Mouse (Mus musculus) CD4-positive, CD25-positive, alpha-beta regulatory T cell, adult 9 weeks (primary cell): ENCODE results near the gene Ppil2. TPM values are rescaled to one million over a fixed set of nuclear protein-coding genes. Genes with fewer than 3 reads are reported as not detected.

Source experiments
- polyA plus RNA-seq: library from polyadenylated mRNA; unstranded; fragments of 100-300 nt; shearing (Covaris generic); gene quantifications from one replicate; pipeline ENCODE4 v1.2.1, GENCODE M21; 2017

Ppil2 gene
- 261 TPM for polyA plus RNA-seq

GRCm38 (mm10) chr16:17110771-17111743, at the start of gene Ppil2:
Gene Ppil2, minus strand, starts transcription at chr16:17111257.

GRCm38 (mm10) chr16:17146772-17147235, 35.7 kb upstream of the Ppil2 start, which contains the start of gene Ccdc116:
Gene Ccdc116, minus strand, starts transcription at chr16:17147229.

GRCm38 (mm10) chr16:17144339-17144738, 33.3 kb upstream of the Ppil2 start, which contains the start of gene Ydjc:
Gene Ydjc, plus strand, starts transcription at chr16:17144621.

GRCm38 (mm10) chr16:17132089-17132905, 21.2 kb upstream of the Ppil2 start, which contains the start of gene Sdf2l1:
Gene Sdf2l1, minus strand, starts transcription at chr16:17132383.

GRCm38 (mm10) chr16:17124871-17125520, 13.9 kb upstream of the Ppil2 start, which contains the start of gene 2610318N02Rik:
Gene 2610318N02Rik, minus strand, starts transcription at chr16:17125167.

GRCm38 (mm10) chr16:17069511-17070443, 41.3 kb downstream of the Ppil2 start, which contains the start of gene Ypel1:
Gene Ypel1, plus strand, starts transcription at chr16:17069696.

Other genes with a start within 250 kb of the Ppil2 start
- not detected for gene Igll1, start 247.3 kb downstream of the Ppil2 start, polyA plus RNA-seq
- gene Top3b, start 240.5 kb downstream of the Ppil2 start, polyA plus RNA-seq, result 122 TPM
- gene Vpreb1, start 240.4 kb downstream of the Ppil2 start, polyA plus RNA-seq, result 2.6 TPM
- 31.3 TPM for gene Ppm1f, start 214.8 kb downstream of the Ppil2 start, polyA plus RNA-seq
- 28.7 TPM for gene Mapk1, start 127.9 kb downstream of the Ppil2 start, polyA plus RNA-seq
- gene Ypel1, start 41.6 kb downstream of the Ppil2 start, polyA plus RNA-seq, result 4.0 TPM
- 6.1 TPM for gene 2610318N02Rik, start 13.9 kb upstream of the Ppil2 start, polyA plus RNA-seq
- gene Sdf2l1, start 21.1 kb upstream of the Ppil2 start, polyA plus RNA-seq, result 21.2 TPM
- gene Ydjc, start 33.4 kb upstream of the Ppil2 start, polyA plus RNA-seq, result 4.6 TPM
- gene Ccdc116, start 36.0 kb upstream of the Ppil2 start, polyA plus RNA-seq, result 1.8 TPM
- 322 TPM for gene Ube2l3, start 91.4 kb upstream of the Ppil2 start, polyA plus RNA-seq
- gene Rimbp3, start 97.3 kb upstream of the Ppil2 start, polyA plus RNA-seq, result not detected
- 1.3 TPM for gene Hic2, start 122.3 kb upstream of the Ppil2 start, polyA plus RNA-seq
- gene Tmem191c, start 164.8 kb upstream of the Ppil2 start, polyA plus RNA-seq, result 86.0 TPM
- 0.31 TPM for gene Serpind1, start 220.1 kb upstream of the Ppil2 start, polyA plus RNA-seq